Mouse (Mus musculus) regulatory T cell (primary cell): ENCODE measurements around the gene Gm6367.

Experiments used
- in situ Hi-C: fragments of 300-600 bp; cut with MboI, MseI; formaldehyde crosslinking; loops from one replicate; pipeline ENCODE4 v1.15.1; 2025; ENCODE audit warnings: high pct_unique_total_duplicates

Gene Gm6367

GRCm38 (mm10) chr5:94988326-94988725 is at the start of gene Gm6367:
Gene Gm6367, plus strand, starts transcription at chr5:94988626.
- in situ Hi-C loops: loop anchor here (25.0 kb wide), 1 partner anchor 651 kb away; the partner anchor contains the start of gene AA792892
